Mouse (Mus musculus): Measurements from ENCODE around the gene Ugt1a5.
"Not testable (repeated sequence)": the region's sequence is repeated elsewhere in the genome, so short reads cannot be mapped to it uniquely, and the experiment has no call there.

Gene Ugt1a5

GRCm38 (mm10) chr1:88225301-88225700 is 59.5 kb downstream of the Ugt1a5 start:
- not testable (repeated sequence) for DNase-seq

- DNase-seq = no peak
These were observed 59.9 kb downstream of the Ugt1a5 start for GRCm38 (mm10) chr1:88225741-88226140.

- DNase-seq = no peak
These were observed 61.0 kb downstream of the Ugt1a5 start, which contains the start of gene Mroh2a for GRCm38 (mm10) chr1:88226670-88227379. Gene Mroh2a, plus strand, starts transcription at chr1:88226986.

GRCm38 (mm10) chr1:88227482-88227881 is 61.7 kb downstream of the Ugt1a5 start:
- no peak for DNase-seq

GRCm38 (mm10) chr1:88228121-88228520 is 62.3 kb downstream of the Ugt1a5 start:
- no peak for DNase-seq

GRCm38 (mm10) chr1:88229566-88229965 is 63.8 kb downstream of the Ugt1a5 start:
- DNase-seq = no peak

- no peak for DNase-seq
These were observed 64.2 kb downstream of the Ugt1a5 start for GRCm38 (mm10) chr1:88229986-88230385.

- no peak for DNase-seq
These were observed 64.6 kb downstream of the Ugt1a5 start for GRCm38 (mm10) chr1:88230421-88230820.

GRCm38 (mm10) chr1:88230981-88231802 is 65.4 kb downstream of the Ugt1a5 start:
- no peak for DNase-seq

- DNase-seq = no peak
These were observed 66.1 kb downstream of the Ugt1a5 start for GRCm38 (mm10) chr1:88231803-88232499.

- DNase-seq = no peak
These were observed 67.0 kb downstream of the Ugt1a5 start for GRCm38 (mm10) chr1:88232664-88233380.

GRCm38 (mm10) chr1:88233421-88234247 is 67.8 kb downstream of the Ugt1a5 start:
- DNase-seq = no peak

GRCm38 (mm10) chr1:88234248-88234610 is 68.4 kb downstream of the Ugt1a5 start:
- no peak for DNase-seq

- no peak for DNase-seq
These were observed 68.8 kb downstream of the Ugt1a5 start for GRCm38 (mm10) chr1:88234646-88235045.

- no peak for DNase-seq
These were observed 69.5 kb downstream of the Ugt1a5 start for GRCm38 (mm10) chr1:88235046-88235893.

- DNase-seq = no peak
These were observed 70.1 kb downstream of the Ugt1a5 start for GRCm38 (mm10) chr1:88235894-88236415.

GRCm38 (mm10) chr1:88237311-88237710 is 71.5 kb downstream of the Ugt1a5 start:
- no peak for DNase-seq

- no peak for DNase-seq
These were observed 73.0 kb downstream of the Ugt1a5 start for GRCm38 (mm10) chr1:88238771-88239170.

- no peak for DNase-seq
These were observed 74.3 kb downstream of the Ugt1a5 start for GRCm38 (mm10) chr1:88240072-88240471.

- no peak for DNase-seq
These were observed 74.8 kb downstream of the Ugt1a5 start for GRCm38 (mm10) chr1:88240579-88240978.

GRCm38 (mm10) chr1:88243861-88244260 is 78.0 kb downstream of the Ugt1a5 start:
- DNase-seq = no peak

All from cerebellum, adult 8-10 months (tissue).